Comparison of ENCODE assay signal across 9 mouse cellular contexts in genomic region chr11:75796029-75796445, GRCm38 (mm10). TPM values are rescaled to one million over a fixed set of nuclear protein-coding genes. Genes with fewer than 3 reads are reported as not detected.
DNase-seq lines count a peak whose midpoint lies in the region; ATAC-seq lines count a peak whose summit lies in the region.
"Had no signal": no experiment of that assay in that cellular context is flagged by ENCODE, and none has a peak within 500 bp of the region (broad histone marks: within the 10 kb centered on the region; RNA-seq: fewer than 3 reads in every experiment).

Doc2b (minus strand) TSS chr11:75796049.

- H3K27me3 ChIP-seq in liver, embryonic 16.5 days (ENCODE audit: control insufficient read depth, insufficient read depth, low read depth, low read length), result peaks cover 50% of the 10 kb centered on the region

- no peaks in the 10 kb centered on the region for H3K9me3 ChIP-seq in liver, embryonic 16.5 days (replicated peaks; ENCODE audit: control insufficient read depth, low read length)

- H3K4me2 ChIP-seq in liver, embryonic 16.5 days (ENCODE audit: low read depth, low read length), result peak within 1 kb of the TSS; percentile 47

- whole genome bisulfite sequencing in liver, embryonic 16.5 days (ENCODE audit: insufficient replicate concordance), result 7% methylated on average over 33 of the region's 37 CpGs

- H3K4me1 ChIP-seq in liver, embryonic 16.5 days (ENCODE audit: control insufficient read depth, low read depth, low read length), result no peaks in the 10 kb centered on the region

- ATAC-seq in granulocyte monocyte progenitor cell, adult 5-6 weeks (replicated peaks; ENCODE audit: poor library complexity, severe bottlenecking), result peak; percentile 53; the same call in 1 of the 2 replicates
- no peak for ATAC-seq in liver, embryonic 16.5 days (ENCODE audit: low read depth)

- H3K36me3 ChIP-seq in liver, embryonic 16.5 days (ENCODE audit: control insufficient read depth, insufficient read depth), result no peaks in the 10 kb centered on the region

- DNase-seq in ovary, adult 18-20 months (ENCODE audit: low spot score), result peak; percentile 55
- no peak for DNase-seq in ovary, postnatal 10 days (ENCODE audit: low spot score)
- peak; percentile 69 to 72 for DNase-seq in cerebellum, postnatal 10 days
- DNase-seq in layer of hippocampus, adult 9-10 months (ENCODE audit: low spot score), result peak; percentile 25
- peak; percentile 78 for DNase-seq in retina, postnatal 1 day
- DNase-seq in spleen, adult 12 weeks (ENCODE audit: low spot score), result no peak

- H3K27ac ChIP-seq in liver, embryonic 16.5 days (ENCODE audit: low read length), result no peak within 1 kb of the TSS

- H3K4me3 ChIP-seq in liver, embryonic 16.5 days (ENCODE audit: low read depth, low read length), result peak within 1 kb of the TSS; percentile 40

- no peak within 1 kb of the TSS for H3K9ac ChIP-seq in liver, embryonic 16.5 days (ENCODE audit: low read depth, low read length)

RNA-seq across cellular contexts. Expression of gene Doc2b, which starts in this region (rescaled TPM):
- total RNA-seq in granulocyte monocyte progenitor cell, adult 5-6 weeks (2014; fragmentation: Nextera tagmentation), result not detected in 2 replicates
- not detected in 2 replicates for total RNA-seq in granulocyte monocyte progenitor cell, adult 5-6 weeks (2017)
- polyA plus RNA-seq in liver, embryonic 16.5 days (2015; fragmentation: Nextera tagmentation; extraction: Ambion mirVana), result 0.04 TPM in 1 of 2 replicates, not detected in the other
- total RNA-seq: neutrophil, adult 5-6 weeks had no signal

Comparison
In these comparisons a context has a peak if more than half of its experiments do, and no peak if none do; other contexts are left out.
1. DNase-seq: peak in ovary, adult 18-20 months (single experiment), cerebellum, postnatal 10 days (2 of 2), layer of hippocampus, adult 9-10 months (single experiment) and retina, postnatal 1 day (single experiment); none in ovary, postnatal 10 days (single experiment) and spleen, adult 12 weeks (single experiment).
2. Peak in ATAC-seq in granulocyte monocyte progenitor cell, adult 5-6 weeks; RNA of the gene not detected or under 1 TPM.